Mouse (Mus musculus) common myeloid progenitor, adult 5-6 weeks (primary cell): ENCODE measurements around the gene Evi2b. TPM values are rescaled to one million over a fixed set of nuclear protein-coding genes. Genes with fewer than 3 reads are reported as not detected.

ENCODE experiments used
- total RNA-seq: library from RNA; stranded (forward); fragments of 200-1000, 187-1606 nt; gene quantifications from 2 replicates; pipeline ENCODE4 v1.2.3, GENCODE M21; 2017

Gene Evi2b
- total RNA-seq, 1 experiment from 2014 or later, result 70.6 TPM

Other genes starting within 250 kb of the Evi2b start
- not detected in 2 replicates for gene Gm9964, start 226.9 kb downstream of the Evi2b start, total RNA-seq
- 16.1 and 17.5 TPM in 2 replicates for gene Nf1, start 184.1 kb downstream of the Evi2b start, total RNA-seq
- 0.64 TPM in 1 of 2 replicates, not detected in the other for gene Omg, start 19.7 kb downstream of the Evi2b start, total RNA-seq
- gene Evi2, start 6.8 kb upstream of the Evi2b start, total RNA-seq, result 3.2 and 6.3 TPM in 2 replicates
- gene Evi2a, start 6.8 kb upstream of the Evi2b start, total RNA-seq, result 13.5 and 21.6 TPM in 2 replicates
- gene Rab11fip4, start 67.5 kb upstream of the Evi2b start, total RNA-seq, result 1.5 and 1.9 TPM in 2 replicates